Mouse (Mus musculus): Measurements from ENCODE around the gene Crtc3.

The Crtc3 gene

GRCm38 (mm10) chr7:80682630-80683029, 6.0 kb downstream of the Crtc3 start:
- no peak for DNase-seq (ENCODE audit: low spot score)

GRCm38 (mm10) chr7:80680218-80680847, 8.3 kb downstream of the Crtc3 start:
- no peak for DNase-seq (ENCODE audit: low spot score)

- no peak for DNase-seq (ENCODE audit: low spot score)
These were observed 16.4 kb downstream of the Crtc3 start for GRCm38 (mm10) chr7:80672323-80672722.

GRCm38 (mm10) chr7:80670889-80671288, 17.8 kb downstream of the Crtc3 start:
- DNase-seq (ENCODE audit: low spot score) = no peak

GRCm38 (mm10) chr7:80667190-80667589, 21.5 kb downstream of the Crtc3 start:
- no peak for DNase-seq (ENCODE audit: low spot score)

GRCm38 (mm10) chr7:80666198-80666915, 22.3 kb downstream of the Crtc3 start:
- DNase-seq (ENCODE audit: low spot score) = peak; percentile 56

GRCm38 (mm10) chr7:80661082-80661481, 27.6 kb downstream of the Crtc3 start:
- DNase-seq (ENCODE audit: low spot score) = no peak

GRCm38 (mm10) chr7:80660619-80661018, 28.1 kb downstream of the Crtc3 start:
- DNase-seq (ENCODE audit: low spot score) = peak; percentile 71

GRCm38 (mm10) chr7:80657896-80658295, 30.8 kb downstream of the Crtc3 start:
- DNase-seq (ENCODE audit: low spot score) = peak; percentile 73

GRCm38 (mm10) chr7:80655350-80656013, 33.2 kb downstream of the Crtc3 start:
- peak; percentile 48 for DNase-seq (ENCODE audit: low spot score)

- DNase-seq (ENCODE audit: low spot score) = no peak
These were observed 33.8 kb downstream of the Crtc3 start for GRCm38 (mm10) chr7:80654926-80655325.

- DNase-seq (ENCODE audit: low spot score) = no peak
These were observed 34.3 kb downstream of the Crtc3 start for GRCm38 (mm10) chr7:80654393-80654792.

GRCm38 (mm10) chr7:80653971-80654370, 34.7 kb downstream of the Crtc3 start:
- no peak for DNase-seq (ENCODE audit: low spot score)

GRCm38 (mm10) chr7:80653077-80653476, 35.6 kb downstream of the Crtc3 start:
- no peak for DNase-seq (ENCODE audit: low spot score)

- DNase-seq (ENCODE audit: low spot score) = no peak
These were observed 36.4 kb downstream of the Crtc3 start for GRCm38 (mm10) chr7:80652289-80652688.

- peak; percentile 69 for DNase-seq (ENCODE audit: low spot score)
These were observed 41.2 kb downstream of the Crtc3 start for GRCm38 (mm10) chr7:80647437-80647871.

- DNase-seq (ENCODE audit: low spot score) = no peak
These were observed 42.3 kb downstream of the Crtc3 start for GRCm38 (mm10) chr7:80646093-80647025.

- no peak for DNase-seq (ENCODE audit: low spot score)
These were observed 45.6 kb downstream of the Crtc3 start for GRCm38 (mm10) chr7:80642976-80643666.

GRCm38 (mm10) chr7:80642552-80642951, 46.1 kb downstream of the Crtc3 start:
- DNase-seq (ENCODE audit: low spot score) = no peak

- peak; percentile 28 for DNase-seq (ENCODE audit: low spot score)
These were observed 46.8 kb downstream of the Crtc3 start for GRCm38 (mm10) chr7:80641899-80642298.

GRCm38 (mm10) chr7:80641497-80641896, 47.2 kb downstream of the Crtc3 start:
- DNase-seq (ENCODE audit: low spot score) = no peak
